Mouse (Mus musculus) macrophage (primary cell): Measurements from ENCODE around the gene Slc7a5. TPM values are rescaled to one million over a fixed set of nuclear protein-coding genes. Genes with fewer than 3 reads are reported as not detected.
A peak's percentile ranks its signal among the peaks of the same experiment; 100 is the strongest.

Experiments used
- H3K27ac ChIP-seq: fragments of 350-480 bp; formaldehyde crosslinking; 2 replicates; pipeline ENCODE4 v1.9.0; 2021
- H3K36me3 ChIP-seq: fragments of 350-480 bp; formaldehyde crosslinking; 2 replicates; pipeline ENCODE4 v1.9.0; 2021; ENCODE audit errors: inconsistent target
- H3K4me3 ChIP-seq: fragments of 350-480 bp; formaldehyde crosslinking; 2 replicates; pipeline ENCODE4 v1.9.0; 2021; ENCODE audit errors: inconsistent target
- H3K79me2 ChIP-seq: fragments of 350-480 bp; formaldehyde crosslinking; 2 replicates; pipeline ENCODE4 v1.9.0; 2021; ENCODE audit errors: inconsistent target
- WGBS: methylation state at CpG from one replicate; pipeline ENCODE4 v1.1.7; 2026; ENCODE audit warnings: inconsistent platforms; ENCODE audit not compliant: missing documents; 5-methylcytosine and 5-hydroxymethylcytosine counted together
- polyA plus RNA-seq: library from polyadenylated mRNA; stranded (reverse); fragments of 250-400 nt; gene quantifications from 3 replicates; pipeline ENCODE4 v1.2.4, GENCODE M21; 2018; ENCODE audit warnings: inconsistent platforms

The Slc7a5 gene
- polyA plus RNA-seq, 1 experiment from 2014 or later: 1.2 TPM

GRCm38 (mm10) chr8:121947047-121947752 lies 39.7 kb upstream of the Slc7a5 start:
- Histone ChIP-seq H3K36me3 (no peaks in the 10 kb centered on the region), H3K79me2 (peaks cover 13% of the 10 kb centered on the region), H3K27ac (peak overlapping the region; percentile 42), H3K4me3 (peak overlapping the region; percentile 48)
- 50% methylated on average over 19 of the region's 19 CpGs for WGBS

- no peak overlapping the region for H3K4me3 ChIP-seq
Observed at GRCm38 (mm10) chr8:121946351-121946750, 38.9 kb upstream of the Slc7a5 start.

GRCm38 (mm10) chr8:121944831-121945230 lies 37.3 kb upstream of the Slc7a5 start, which contains the start of gene Car5a:
Car5a (minus strand) TSS chr8:121944904.
- no peak within 1 kb of the TSS for H3K4me3 ChIP-seq
- H3K79me2 ChIP-seq: no peaks in the 10 kb centered on the region
- no peaks in the 10 kb centered on the region for H3K36me3 ChIP-seq
- no peak within 1 kb of the TSS for H3K27ac ChIP-seq

More at GRCm38 (mm10) chr8:121946351-121946750, 38.9 kb upstream of the Slc7a5 start:
- Histone ChIP-seq H3K27ac (no peak overlapping the region), H3K36me3 (no peaks in the 10 kb centered on the region), H3K79me2 (peaks cover 4% of the 10 kb centered on the region)
- WGBS: 94% methylated on average over 7 of the region's 7 CpGs

GRCm38 (mm10) chr8:121943716-121944115 lies 36.2 kb upstream of the Slc7a5 start:
- Histone ChIP-seq H3K79me2 (no peaks in the 10 kb centered on the region), H3K36me3 (no peaks in the 10 kb centered on the region), H3K27ac (no peak overlapping the region), H3K4me3 (no peak overlapping the region)
- WGBS: 95% methylated on average over 6 of the region's 8 CpGs

- Histone ChIP-seq H3K4me3 (no peak overlapping the region), H3K36me3 (no peaks in the 10 kb centered on the region), H3K79me2 (no peaks in the 10 kb centered on the region), H3K27ac (no peak overlapping the region)
- 46% methylated on average over 2 of the region's 2 CpGs for WGBS
Observed at GRCm38 (mm10) chr8:121943057-121943540, 35.6 kb upstream of the Slc7a5 start.

- Histone ChIP-seq H3K4me3 (no peak overlapping the region), H3K27ac (peak overlapping the region; percentile 29; the same call in 1 of the 2 replicates), H3K36me3 (no peaks in the 10 kb centered on the region), H3K79me2 (no peaks in the 10 kb centered on the region)
- WGBS: 87% methylated on average over 7 of the region's 7 CpGs
Observed at GRCm38 (mm10) chr8:121938732-121939131, 31.2 kb upstream of the Slc7a5 start.

- 88% methylated on average over 14 of the region's 14 CpGs for WGBS
- Histone ChIP-seq H3K4me3 (no peak overlapping the region), H3K36me3 (no peaks in the 10 kb centered on the region), H3K79me2 (no peaks in the 10 kb centered on the region), H3K27ac (no peak overlapping the region)
Observed at GRCm38 (mm10) chr8:121936391-121936790, 28.9 kb upstream of the Slc7a5 start.

- H3K27ac ChIP-seq: no peak overlapping the region
- H3K79me2 ChIP-seq: no peaks in the 10 kb centered on the region
- no peak overlapping the region for H3K4me3 ChIP-seq
- WGBS: 88% methylated on average over 12 of the region's 12 CpGs
- H3K36me3 ChIP-seq: no peaks in the 10 kb centered on the region
Observed at GRCm38 (mm10) chr8:121935341-121936294, 28.1 kb upstream of the Slc7a5 start.

GRCm38 (mm10) chr8:121934923-121935322 lies 27.4 kb upstream of the Slc7a5 start:
- H3K79me2 ChIP-seq: no peaks in the 10 kb centered on the region
- no peak overlapping the region for H3K27ac ChIP-seq
- H3K36me3 ChIP-seq: no peaks in the 10 kb centered on the region
- H3K4me3 ChIP-seq: no peak overlapping the region

GRCm38 (mm10) chr8:121934506-121934905 lies 27.0 kb upstream of the Slc7a5 start:
- H3K27ac ChIP-seq: no peak overlapping the region
- no peaks in the 10 kb centered on the region for H3K79me2 ChIP-seq
- 51% methylated on average over 4 of the region's 4 CpGs for WGBS
- no peak overlapping the region for H3K4me3 ChIP-seq
- no peaks in the 10 kb centered on the region for H3K36me3 ChIP-seq

GRCm38 (mm10) chr8:121932668-121933520 lies 25.4 kb upstream of the Slc7a5 start:
- H3K79me2 ChIP-seq: no peaks in the 10 kb centered on the region
- WGBS: 88% methylated on average over 14 of the region's 14 CpGs
- H3K4me3 ChIP-seq: no peak overlapping the region
- H3K27ac ChIP-seq: no peak overlapping the region
- H3K36me3 ChIP-seq: no peaks in the 10 kb centered on the region

GRCm38 (mm10) chr8:121932026-121932667 lies 24.7 kb upstream of the Slc7a5 start:
- 95% methylated on average over 12 of the region's 12 CpGs for WGBS
- H3K36me3 ChIP-seq: no peaks in the 10 kb centered on the region
- no peak overlapping the region for H3K4me3 ChIP-seq
- no peaks in the 10 kb centered on the region for H3K79me2 ChIP-seq
- no peak overlapping the region for H3K27ac ChIP-seq

- Histone ChIP-seq H3K79me2 (no peaks in the 10 kb centered on the region), H3K4me3 (no peak overlapping the region), H3K36me3 (no peaks in the 10 kb centered on the region), H3K27ac (no peak overlapping the region)
- WGBS: 90% methylated on average over 7 of the region's 7 CpGs
Observed at GRCm38 (mm10) chr8:121931571-121931970, 24.1 kb upstream of the Slc7a5 start.

- H3K4me3 ChIP-seq: no peak overlapping the region
- WGBS: 42% methylated on average over 4 of the region's 4 CpGs
- H3K79me2 ChIP-seq: no peaks in the 10 kb centered on the region
- H3K36me3 ChIP-seq: no peaks in the 10 kb centered on the region
- no peak overlapping the region for H3K27ac ChIP-seq
Observed at GRCm38 (mm10) chr8:121930047-121930446, 22.6 kb upstream of the Slc7a5 start.
